Mouse (Mus musculus) small intestine, adult 2 months (tissue): ENCODE data around the gene Gm34653.

Experiments used
- CTCF ChIP-seq: fragments of 200-500 bp; IDR thresholded peaks from 2 replicates; pipeline ENCODE4 v1.5.1; 2012; ENCODE audit warnings: low read depth, mild to moderate bottlenecking, control low read depth, inconsistent platforms, low read length, moderate library complexity, mixed read lengths; ENCODE audit not compliant: insufficient replicate concordance, insufficient read length; ENCODE audit errors: extremely low read depth
- POLR2A ChIP-seq: fragments of 200-500 bp; IDR thresholded peaks from 2 replicates; pipeline ENCODE4 v1.6.1; 2012; ENCODE audit warnings: low read depth, mild to moderate bottlenecking, control low read depth, inconsistent platforms, low read length, moderate library complexity

DNA sequence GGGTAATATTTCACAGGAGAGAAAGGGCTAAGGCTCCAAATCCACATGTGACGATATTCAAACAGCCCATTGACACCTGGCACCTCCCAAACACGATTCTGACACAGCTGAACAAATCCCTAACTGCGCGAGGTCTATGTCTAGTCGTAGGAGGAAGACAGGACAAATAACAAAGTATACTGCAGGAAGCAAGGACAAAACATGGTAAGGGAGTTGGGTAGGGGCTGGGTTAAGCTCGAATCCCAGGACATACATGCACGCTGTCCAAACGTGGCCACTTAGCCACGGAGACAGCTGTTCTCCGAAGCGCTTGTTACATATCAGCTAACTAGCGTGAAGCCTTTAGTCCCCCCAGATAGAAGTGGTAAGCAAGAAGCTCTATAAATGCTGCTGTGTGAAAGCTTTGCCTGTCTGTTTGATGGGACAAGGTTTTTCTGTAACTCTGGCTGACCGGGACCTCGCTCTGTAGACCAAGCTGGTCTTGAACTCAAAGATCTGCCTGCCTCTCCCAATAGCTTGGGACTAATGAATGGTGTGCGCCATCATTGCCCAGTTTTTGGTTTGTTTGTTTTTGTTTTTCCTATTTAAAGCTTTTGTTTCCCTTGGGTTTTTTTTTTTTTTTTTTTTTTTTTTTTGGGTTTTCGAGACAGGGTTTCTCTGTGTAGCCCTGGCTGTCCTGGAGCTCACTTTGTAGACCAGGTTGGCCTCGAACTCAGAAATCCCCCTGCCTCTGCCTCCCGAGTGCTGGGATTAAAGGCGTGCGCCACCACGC lies 6.2 kb upstream of the Gm34653 start:
- TF ChIP-seq CTCF (no peak), POLR2A (no peak)
